Mouse (Mus musculus) kidney, embryonic 14.5 days (tissue): Measurements from ENCODE around the gene Pcsk2. TPM values are rescaled to one million over a fixed set of nuclear protein-coding genes. Genes with fewer than 3 reads are reported as not detected.

Source experiments
- ATAC-seq: fragments of 200-750 bp; cut with Nextera tagmentation; 2 replicates; pipeline ENCODE4 v1.8.0; 2017; ENCODE audit warnings: moderate number of reproducible peaks, mild to moderate bottlenecking, moderate TSS enrichment, moderate library complexity; ENCODE audit not compliant: low FRiP score, low TSS enrichment
- H3K27ac ChIP-seq: fragments of 300-500 bp; sonication (generic); 2 replicates; pipeline ENCODE4 v1.5.1; 2014; ENCODE audit warnings: low read depth, mild to moderate bottlenecking, low read length, moderate library complexity, mixed read lengths
- H3K27me3 ChIP-seq: fragments of 300-500 bp; sonication (generic); 2 replicates; pipeline ENCODE4 v1.6.1; 2014; ENCODE audit warnings: mild to moderate bottlenecking, low read length; ENCODE audit not compliant: control insufficient read depth, insufficient read depth
- H3K36me3 ChIP-seq: fragments of 300-500 bp; sonication (generic); 2 replicates; pipeline ENCODE4 v1.6.1; 2014; ENCODE audit warnings: low read length, mixed read lengths; ENCODE audit not compliant: control insufficient read depth, insufficient read depth
- H3K4me1 ChIP-seq: fragments of 300-500 bp; sonication (generic); 2 replicates; pipeline ENCODE4 v1.6.1; 2014; ENCODE audit warnings: low read length, mixed read lengths; ENCODE audit not compliant: control insufficient read depth, insufficient read depth
- H3K4me2 ChIP-seq: fragments of 300-500 bp; sonication (generic); replicated peaks from 2 replicates; pipeline ENCODE4 v1.6.1; 2014; ENCODE audit warnings: low read depth, mild to moderate bottlenecking, low read length
- H3K4me3 ChIP-seq: fragments of 300-500 bp; sonication (generic); 2 replicates; pipeline ENCODE4 v1.5.1; 2014; ENCODE audit warnings: mild to moderate bottlenecking, low read length
- H3K9ac ChIP-seq: fragments of 300-500 bp; sonication (generic); 2 replicates; pipeline ENCODE4 v1.6.1; 2014; ENCODE audit warnings: low read depth, mild to moderate bottlenecking, low read length, moderate library complexity
- H3K9me3 ChIP-seq: fragments of 300-500 bp; sonication (generic); 2 replicates; pipeline ENCODE4 v1.6.1; 2016; ENCODE audit warnings: low read length; ENCODE audit not compliant: control insufficient read depth
- WGBS: fragments of 180-500 bp; shearing (Covaris S2); extraction: QIAGEN DNeasy Blood & Tissue Kit; methylation state at CpG from one replicate; pipeline ENCODE4 v1.1.7; 2014; 5-methylcytosine and 5-hydroxymethylcytosine counted together
- polyA plus RNA-seq: library from polyadenylated mRNA; unstranded; fragments of >200 nt; fragmentation: Nextera tagmentation; extraction: Ambion mirVana; gene quantifications from 2 replicates; pipeline ENCODE4 v1.2.1, GENCODE M21; 2014

Gene Pcsk2
- polyA plus RNA-seq, 1 experiment from 2014 or later, result 1.7 TPM

DNA sequence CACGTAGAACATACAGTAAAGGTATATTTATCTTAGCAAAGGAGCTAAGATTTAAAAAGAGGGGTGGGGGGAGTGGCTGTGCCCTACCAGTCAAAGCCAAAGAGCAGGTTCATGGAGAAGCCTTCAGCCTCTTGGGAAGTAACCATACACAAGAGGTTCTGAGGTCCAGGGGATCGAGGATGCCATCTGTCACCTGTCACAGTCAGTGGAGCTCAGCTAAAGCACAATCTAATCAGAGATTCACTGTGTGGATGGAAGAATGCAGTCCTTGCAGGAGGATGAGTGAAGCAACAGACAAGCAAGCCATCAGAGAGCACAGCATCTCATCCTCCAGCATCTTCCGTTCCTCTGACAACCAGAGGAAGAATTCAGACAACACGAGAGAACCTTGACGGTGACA is 244.0 kb downstream of the Pcsk2 start:
- no peaks in the 10 kb centered on the region for H3K4me1 ChIP-seq
- no peaks in the 10 kb centered on the region for H3K36me3 ChIP-seq
- H3K4me2 ChIP-seq, result no peak overlapping the region
- no peak overlapping the region for H3K9ac ChIP-seq
- no peaks in the 10 kb centered on the region for H3K9me3 ChIP-seq
- H3K27ac ChIP-seq, result no peak overlapping the region
- no peak overlapping the region for H3K4me3 ChIP-seq
- no peaks in the 10 kb centered on the region for H3K27me3 ChIP-seq
- ATAC-seq, result no peak
- WGBS, result 80% methylated on average over 5 of the region's 5 CpGs

GRCm38 (mm10) chr2:143795858-143796257 is 249.9 kb downstream of the Pcsk2 start:
- Histone ChIP-seq H3K9ac (no peak overlapping the region), H3K4me3 (no peak overlapping the region), H3K27me3 (no peaks in the 10 kb centered on the region), H3K9me3 (no peaks in the 10 kb centered on the region), H3K4me1 (no peaks in the 10 kb centered on the region), H3K4me2 (no peak overlapping the region), H3K36me3 (no peaks in the 10 kb centered on the region), H3K27ac (no peak overlapping the region)
- no peak for ATAC-seq
- 96% methylated on average over 4 of the region's 4 CpGs for WGBS

DNA sequence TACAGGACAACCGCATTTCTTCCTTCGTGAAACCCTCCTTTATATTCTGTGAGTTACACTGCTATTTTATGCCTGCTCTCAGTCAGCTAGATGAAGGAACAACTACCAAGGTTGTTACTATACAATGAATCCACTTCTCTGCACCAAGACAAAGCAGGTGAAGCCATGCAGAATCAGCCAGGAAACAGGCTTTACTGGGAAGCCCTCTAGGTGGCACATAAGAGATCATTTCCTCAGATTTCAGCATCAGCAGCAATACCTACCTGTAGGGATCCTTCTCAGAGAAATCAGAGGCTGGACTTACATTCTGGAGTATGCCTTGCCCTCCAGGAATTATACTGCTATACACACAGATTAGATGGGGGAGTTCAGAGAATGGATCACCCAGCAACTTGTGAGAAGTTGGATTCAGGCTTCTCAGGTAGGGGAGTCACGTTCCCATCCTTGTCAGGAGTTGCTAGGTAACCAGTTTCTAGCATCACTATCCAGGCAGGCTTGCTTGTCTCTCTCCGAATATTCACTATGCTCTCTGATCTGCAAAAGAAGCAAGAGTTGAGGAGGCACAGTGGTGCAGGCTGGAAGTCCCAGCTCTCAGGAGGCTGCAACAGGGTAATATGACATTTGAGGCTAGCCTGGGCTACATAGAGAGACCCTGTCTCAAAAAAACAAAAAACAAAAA is 250.5 kb downstream of the Pcsk2 start:
- WGBS, result 81% methylated on average over 4 of the region's 4 CpGs
- H3K4me2 ChIP-seq, result no peak overlapping the region
- no peak for ATAC-seq
- H3K4me3 ChIP-seq, result no peak overlapping the region
- no peaks in the 10 kb centered on the region for H3K9me3 ChIP-seq
- no peaks in the 10 kb centered on the region for H3K4me1 ChIP-seq
- H3K9ac ChIP-seq, result no peak overlapping the region
- H3K27ac ChIP-seq, result no peak overlapping the region
- no peaks in the 10 kb centered on the region for H3K27me3 ChIP-seq
- H3K36me3 ChIP-seq, result no peaks in the 10 kb centered on the region

DNA sequence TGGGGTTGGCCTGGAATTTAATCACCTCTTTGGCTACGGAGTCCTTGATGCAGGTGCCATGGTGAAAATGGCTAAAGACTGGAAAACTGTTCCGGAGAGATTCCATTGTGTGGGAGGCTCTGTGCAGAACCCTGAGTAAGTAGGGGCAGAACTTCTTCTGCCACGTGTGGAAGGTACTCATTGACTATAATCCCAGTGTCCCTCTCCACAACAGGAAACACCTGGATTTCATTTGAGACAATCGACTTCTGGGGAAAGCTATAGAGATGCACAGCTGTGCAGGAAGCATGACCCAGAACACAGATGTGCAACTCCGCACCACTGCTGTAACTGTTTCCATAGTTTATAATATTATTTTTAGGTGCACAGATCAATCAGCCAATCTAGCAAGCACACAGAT is 255.1 kb downstream of the Pcsk2 start:
- Histone ChIP-seq H3K9me3 (no peaks in the 10 kb centered on the region), H3K4me3 (no peak overlapping the region), H3K27me3 (no peaks in the 10 kb centered on the region), H3K4me1 (no peaks in the 10 kb centered on the region), H3K36me3 (no peaks in the 10 kb centered on the region), H3K4me2 (no peak overlapping the region), H3K27ac (no peak overlapping the region), H3K9ac (no peak overlapping the region)
- ATAC-seq, result no peak
- WGBS, result 70% methylated on average over 5 of the region's 5 CpGs

DNA sequence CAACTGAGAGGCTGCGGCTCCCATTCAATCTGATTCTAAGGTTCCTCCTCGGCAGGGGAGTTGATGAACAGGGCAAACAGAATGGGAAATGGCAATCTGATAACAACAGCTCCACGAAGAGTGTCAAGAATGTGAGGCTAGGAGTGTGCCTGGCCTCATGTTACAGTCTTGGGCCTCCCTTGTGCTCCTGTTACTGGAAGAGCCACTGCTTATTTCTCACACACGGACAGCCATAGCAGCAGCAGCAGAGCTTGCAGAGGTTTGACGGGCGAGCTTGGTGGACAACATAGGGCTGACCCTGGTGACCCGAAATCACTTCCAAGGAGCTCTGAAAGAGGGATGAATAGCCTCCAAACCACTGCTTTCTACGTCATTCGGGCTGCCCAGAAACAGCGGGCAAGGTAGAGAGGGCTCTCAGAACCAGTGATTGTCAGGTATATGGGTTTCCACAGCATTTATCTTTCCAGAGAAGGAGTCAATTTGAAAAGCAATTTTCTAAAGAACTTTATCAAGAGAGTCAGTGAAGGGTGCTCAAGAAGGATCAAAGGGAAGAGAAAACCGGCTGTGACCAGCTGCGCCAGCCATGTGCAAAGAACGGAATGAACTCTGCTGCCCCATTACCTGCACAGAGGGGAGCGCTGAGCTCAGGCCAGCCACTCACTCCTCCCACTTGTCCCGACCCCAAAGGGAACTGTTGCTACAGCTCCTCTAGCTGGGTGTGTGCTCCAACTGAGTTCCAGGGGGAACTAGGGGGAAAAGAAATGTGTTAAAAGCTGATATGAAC is 260.4 kb downstream of the Pcsk2 start:
- peak; percentile 84 for ATAC-seq

DNA sequence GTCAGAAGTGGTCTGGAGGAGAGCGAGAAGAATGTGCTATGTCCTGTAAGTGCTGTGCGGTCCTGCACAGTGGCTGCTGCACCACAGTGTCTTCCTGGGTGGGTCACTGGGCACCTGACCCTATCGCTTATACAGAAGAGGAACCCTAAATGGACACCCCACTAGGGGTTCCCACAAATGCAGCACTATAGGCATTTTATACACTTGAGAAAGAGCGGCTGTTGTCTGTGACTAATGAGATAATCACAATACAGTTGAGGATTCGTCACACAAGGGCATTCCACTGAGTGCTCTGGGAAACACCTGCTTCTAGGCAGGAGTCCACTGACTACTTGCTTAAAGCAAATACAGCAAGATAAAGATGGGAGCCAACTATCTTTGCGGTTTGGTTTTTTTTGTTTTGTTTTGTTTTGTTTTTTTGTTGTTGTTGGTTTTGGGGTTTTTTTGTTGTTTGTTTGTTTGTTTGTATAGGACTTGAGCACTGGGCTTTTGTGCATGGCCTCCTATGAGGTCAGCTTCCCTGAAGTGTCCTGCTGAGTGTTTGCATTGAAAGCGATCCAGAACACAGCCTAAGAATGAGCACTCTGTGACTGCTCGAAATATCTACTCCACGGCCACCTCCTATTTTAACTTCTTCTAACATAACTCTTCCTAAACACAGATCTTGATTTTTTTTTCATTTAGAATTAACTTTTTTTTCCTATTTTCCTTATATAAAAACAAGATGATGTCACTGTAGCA is 261.1 kb downstream of the Pcsk2 start:
- no peak overlapping the region for H3K9ac ChIP-seq
- H3K9me3 ChIP-seq, result no peaks in the 10 kb centered on the region
- ATAC-seq, result peak; percentile 46
- H3K4me2 ChIP-seq, result no peak overlapping the region
- H3K27ac ChIP-seq, result no peak overlapping the region; the same call in 1 of the 2 replicates
- H3K4me3 ChIP-seq, result no peak overlapping the region
- whole genome bisulfite sequencing, result 79% methylated on average over 9 of the region's 9 CpGs
- no peaks in the 10 kb centered on the region for H3K27me3 ChIP-seq
- H3K4me1 ChIP-seq, result peaks cover 5% of the 10 kb centered on the region; the same call in 1 of the 2 replicates
- H3K36me3 ChIP-seq, result no peaks in the 10 kb centered on the region

More for the DNA sequence above, 260.4 kb downstream of the Pcsk2 start:
- H3K27me3 ChIP-seq, result no peaks in the 10 kb centered on the region
- no peaks in the 10 kb centered on the region for H3K36me3 ChIP-seq
- peak overlapping the region; percentile 42; the same call in 1 of the 2 replicates for H3K27ac ChIP-seq
- H3K4me1 ChIP-seq, result peaks cover 5% of the 10 kb centered on the region; the same call in 1 of the 2 replicates
- H3K9ac ChIP-seq, result no peak overlapping the region
- H3K9me3 ChIP-seq, result no peaks in the 10 kb centered on the region
- WGBS, result 44% methylated on average over 15 of the region's 15 CpGs
- no peak overlapping the region for H3K4me3 ChIP-seq
- H3K4me2 ChIP-seq, result no peak overlapping the region

- Histone ChIP-seq H3K27me3 (no peaks in the 10 kb centered on the region), H3K4me2 (no peak overlapping the region), H3K9me3 (no peaks in the 10 kb centered on the region), H3K9ac (no peak overlapping the region), H3K4me3 (no peak overlapping the region), H3K27ac (no peak overlapping the region), H3K36me3 (no peaks in the 10 kb centered on the region), H3K4me1 (peaks cover 5% of the 10 kb centered on the region; the same call in 1 of the 2 replicates)
- no peak for ATAC-seq
- 66% methylated on average over 5 of the region's 5 CpGs for WGBS
These were observed 262.8 kb downstream of the Pcsk2 start for GRCm38 (mm10) chr2:143808789-143809188.

GRCm38 (mm10) chr2:143812262-143812661 is 266.3 kb downstream of the Pcsk2 start:
- ATAC-seq, result peak; percentile 75; the same call in 1 of the 2 replicates
- no peak overlapping the region for H3K9ac ChIP-seq
- H3K36me3 ChIP-seq, result no peaks in the 10 kb centered on the region
- H3K27ac ChIP-seq, result no peak overlapping the region
- H3K4me2 ChIP-seq, result no peak overlapping the region
- H3K27me3 ChIP-seq, result no peaks in the 10 kb centered on the region
- no peak overlapping the region for H3K4me3 ChIP-seq
- WGBS, result 27% methylated on average over 4 of the region's 4 CpGs
- no peaks in the 10 kb centered on the region for H3K9me3 ChIP-seq
- no peaks in the 10 kb centered on the region for H3K4me1 ChIP-seq
